Mouse (Mus musculus) embryonic fibroblast, embryonic 13.5 days (primary cell): ENCODE results near the gene Cbx6.

Experiments
- CTCF ChIP-seq: IDR thresholded peaks from 2 replicates; pipeline ENCODE4 v1.5.1; 2011; ENCODE audit warnings: mild to moderate bottlenecking, control low read depth, low read length, moderate library complexity, borderline replicate concordance; ENCODE audit not compliant: insufficient read depth
- POLR2A ChIP-seq: IDR thresholded peaks from 2 replicates; pipeline ENCODE4 v1.6.1; 2011; ENCODE audit warnings: low read depth, mild to moderate bottlenecking, control low read depth, low read length, moderate library complexity

DNA sequence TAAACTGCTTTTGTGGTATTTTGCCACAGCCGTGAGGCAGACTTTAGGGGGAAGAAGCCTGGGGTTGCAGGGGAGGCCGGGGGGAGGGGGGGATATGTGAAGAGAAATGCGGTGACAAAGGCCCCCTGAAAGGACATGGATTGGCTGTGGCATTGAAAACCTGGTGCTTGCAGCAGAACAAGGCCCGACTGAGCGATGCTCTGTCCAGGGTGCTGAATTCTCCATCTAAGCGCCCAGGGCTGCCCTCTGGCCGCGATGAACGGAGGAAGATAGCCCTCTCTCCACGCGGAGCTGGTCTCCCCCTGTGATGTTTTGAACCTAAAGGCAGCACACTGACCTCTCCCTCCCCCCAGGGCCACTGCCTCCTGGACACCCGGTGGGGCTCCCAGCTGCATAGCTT is 43.0 kb downstream of the Cbx6 start:
- TF ChIP-seq CTCF (no peak), POLR2A (no peak)
